Mouse (Mus musculus) embryonic fibroblast, embryonic 13.5 days (primary cell): Measurements from ENCODE around the gene Sval3. TPM values are rescaled to one million over a fixed set of nuclear protein-coding genes. Genes with fewer than 3 reads are reported as not detected.

Experiments
- H3K27ac ChIP-seq: 2 replicates; pipeline ENCODE4 v1.5.1; 2012; ENCODE audit warnings: low read length, control low read depth, inconsistent platforms; ENCODE audit not compliant: insufficient read depth
- H3K4me1 ChIP-seq: 2 replicates; pipeline ENCODE4 v1.6.1; 2011; ENCODE audit warnings: low read length; ENCODE audit not compliant: control insufficient read depth, insufficient read depth
- H3K4me3 ChIP-seq: 2 replicates; pipeline ENCODE4 v1.5.1; 2011; ENCODE audit warnings: mild to moderate bottlenecking, control low read depth, low read length; ENCODE audit not compliant: insufficient read depth
- CTCF ChIP-seq: IDR thresholded peaks from 2 replicates; pipeline ENCODE4 v1.5.1; 2011; ENCODE audit warnings: mild to moderate bottlenecking, control low read depth, low read length, moderate library complexity, borderline replicate concordance; ENCODE audit not compliant: insufficient read depth
- POLR2A ChIP-seq: IDR thresholded peaks from 2 replicates; pipeline ENCODE4 v1.6.1; 2011; ENCODE audit warnings: low read depth, mild to moderate bottlenecking, control low read depth, low read length, moderate library complexity
- polyA plus RNA-seq: library from polyadenylated mRNA; stranded (reverse); fragments of >200 nt; gene quantifications from 2 replicates; pipeline ENCODE4 v1.2.4, GENCODE M21; 2011; ENCODE audit warnings: low read depth; ENCODE audit not compliant: missing spikeins, insufficient read length

The Sval3 gene
- not detected in 2 replicates for polyA plus RNA-seq

- no peaks in the 10 kb centered on the region for H3K4me1 ChIP-seq
- TF ChIP-seq POLR2A (no peak), CTCF (no peak)
- no peak within 1 kb of the TSS for H3K27ac ChIP-seq
- H3K4me3 ChIP-seq = no peak within 1 kb of the TSS
Observed at GRCm38 (mm10) chr6:41967840-41968239, at the start of gene Sval3. Sval3 (plus strand) TSS chr6:41968140.

GRCm38 (mm10) chr6:41951330-41951729 lies 16.6 kb upstream of the Sval3 start, which contains the start of gene Sval1:
Sval1 (plus strand) TSS chr6:41951630.
- H3K4me3 ChIP-seq = no peak within 1 kb of the TSS
- H3K27ac ChIP-seq = no peak within 1 kb of the TSS
- TF ChIP-seq CTCF (no peak), POLR2A (no peak)
- no peaks in the 10 kb centered on the region for H3K4me1 ChIP-seq

Other genes with a start within 250 kb of the Sval3 start
- not detected in 2 replicates for gene Olfr459, start 193.0 kb upstream of the Sval3 start, polyA plus RNA-seq
- gene Pip, start 120.6 kb upstream of the Sval3 start, polyA plus RNA-seq = not detected in 2 replicates
- not detected in 2 replicates for gene Sval2, start 115.2 kb upstream of the Sval3 start, polyA plus RNA-seq
- gene Sval1, start 16.5 kb upstream of the Sval3 start, polyA plus RNA-seq = not detected in 2 replicates
- not detected in 2 replicates for gene Sva, start 70.3 kb downstream of the Sval3 start, polyA plus RNA-seq
- gene Tas2r139, start 172.8 kb downstream of the Sval3 start, polyA plus RNA-seq = not detected in 2 replicates
- not detected in 2 replicates for gene Tas2r144, start 247.2 kb downstream of the Sval3 start, polyA plus RNA-seq